Mouse (Mus musculus) limb, embryonic 14.5 days (tissue): ENCODE data around the gene Echdc1. TPM values are rescaled to one million over a fixed set of nuclear protein-coding genes. Genes with fewer than 3 reads are reported as not detected.
"Not testable (repeated sequence)": the region's sequence is repeated elsewhere in the genome, so short reads cannot be mapped to it uniquely, and the experiment has no call there.

ENCODE experiments used
- ATAC-seq: fragments of 200-750 bp; cut with Nextera tagmentation; 2 replicates; pipeline ENCODE4 v1.8.0; 2017; ENCODE audit warnings: low read depth, moderate number of reproducible peaks, moderate TSS enrichment; ENCODE audit not compliant: low FRiP score
- DNase-seq: peaks from one replicate; pipeline ENCODE4 v3.0.0-alpha.2; 2015; ENCODE audit warnings: low spot score
- H3K27ac ChIP-seq: fragments of 300-500 bp; sonication (generic); replicated peaks from 2 replicates; pipeline ENCODE4 v1.5.1; 2014; ENCODE audit warnings: low read depth, mild to moderate bottlenecking, low read length, moderate library complexity, mixed read lengths
- H3K27me3 ChIP-seq: fragments of 300-500 bp; sonication (generic); 2 replicates; pipeline ENCODE4 v1.6.1; 2014; ENCODE audit warnings: low read length, mixed read lengths; ENCODE audit not compliant: control insufficient read depth, insufficient read depth
- H3K36me3 ChIP-seq: fragments of 300-500 bp; sonication (generic); 2 replicates; pipeline ENCODE4 v1.6.1; 2014; ENCODE audit warnings: mild to moderate bottlenecking, low read length, moderate library complexity, mixed read lengths; ENCODE audit not compliant: control insufficient read depth, insufficient read depth
- H3K4me1 ChIP-seq: fragments of 300-500 bp; sonication (generic); 2 replicates; pipeline ENCODE4 v1.6.1; 2014; ENCODE audit warnings: antibody characterized with exemption, low read length, mixed read lengths; ENCODE audit not compliant: control insufficient read depth, insufficient read depth
- H3K4me2 ChIP-seq: fragments of 300-500 bp; sonication (generic); replicated peaks from 2 replicates; pipeline ENCODE4 v1.6.1; 2014; ENCODE audit warnings: low read depth, mild to moderate bottlenecking, low read length, moderate library complexity; ENCODE audit not compliant: severe bottlenecking
- H3K4me3 ChIP-seq: fragments of 300-500 bp; sonication (generic); replicated peaks from 2 replicates; pipeline ENCODE4 v1.5.1; 2014; ENCODE audit warnings: low read length
- H3K9ac ChIP-seq: fragments of 300-500 bp; sonication (generic); 2 replicates; pipeline ENCODE4 v1.6.1; 2014; ENCODE audit warnings: mild to moderate bottlenecking, low read depth, low read length, moderate library complexity; ENCODE audit not compliant: severe bottlenecking
- H3K9me3 ChIP-seq: fragments of 300-500 bp; sonication (generic); 2 replicates; pipeline ENCODE4 v1.6.1; 2016; ENCODE audit warnings: low read length; ENCODE audit not compliant: control insufficient read depth
- POLR2A ChIP-seq: fragments of 200-500 bp; IDR thresholded peaks from 2 replicates; pipeline ENCODE4 v1.8.0; 2012; ENCODE audit warnings: inconsistent platforms, mild to moderate bottlenecking, moderate library complexity, borderline replicate concordance; ENCODE audit not compliant: insufficient read depth, insufficient read length; ENCODE audit errors: extremely low read depth
- WGBS: fragments of 180-500 bp; shearing (Covaris S2); extraction: QIAGEN DNeasy Blood & Tissue Kit; methylation state at CpG from one replicate; pipeline ENCODE4 v1.1.7; 2014; 5-methylcytosine and 5-hydroxymethylcytosine counted together
- polyA plus RNA-seq, 2 experiments: library from polyadenylated mRNA; depleted of rRNA in 1 of 2; stranded (reverse) in 1 of 2; unstranded in 1 of 2; fragments of >200 nt; fragmentation: Nextera tagmentation in 1 of 2; extraction: Ambion mirVana in 1 of 2; gene quantifications; 2 replicates each; pipeline versions ENCODE4 v1.2.1 to v1.2.3; 2012 to 2014

Echdc1 gene
- polyA plus RNA-seq, 2 experiments = 13.0 to 21.4 TPM

- H3K4me3 ChIP-seq = peak overlapping the region; percentile 88
- under 1% methylated on average over 22 of the region's 100 CpGs for WGBS
- peak overlapping the region; percentile 77 for H3K4me2 ChIP-seq
- no peaks in the 10 kb centered on the region for H3K36me3 ChIP-seq
- no peaks in the 10 kb centered on the region for H3K9me3 ChIP-seq
- peaks cover 9% of the 10 kb centered on the region; the same call in 1 of the 2 replicates for H3K4me1 ChIP-seq
- H3K9ac ChIP-seq = peak overlapping the region; percentile 97
- TF ChIP-seq POLR2A = peak; percentile 96
- H3K27me3 ChIP-seq = no peaks in the 10 kb centered on the region
- peak; percentile 81 for DNase-seq
- ATAC-seq = peak; percentile 93
- H3K27ac ChIP-seq = peak overlapping the region; percentile 99
Observed at GRCm38 (mm10) chr10:29361464-29362196, 48.7 kb downstream of the Echdc1 start.

GRCm38 (mm10) chr10:29362197-29362900, 49.4 kb downstream of the Echdc1 start, which contains the start of gene Rnf146:
Gene Rnf146 (minus strand): TSS chr10:29362442.
- no peaks in the 10 kb centered on the region for H3K36me3 ChIP-seq
- peak within 1 kb of the TSS; percentile 88 for H3K4me3 ChIP-seq
- 4% methylated on average over 14 of the region's 15 CpGs for WGBS
- no peaks in the 10 kb centered on the region for H3K9me3 ChIP-seq
- H3K4me1 ChIP-seq = peaks cover 9% of the 10 kb centered on the region; the same call in 1 of the 2 replicates
- DNase-seq = peak; percentile 12
- H3K27me3 ChIP-seq = no peaks in the 10 kb centered on the region
- H3K27ac ChIP-seq = peak within 1 kb of the TSS; percentile 99
- peak; percentile 45 for ATAC-seq
- H3K4me2 ChIP-seq = peak within 1 kb of the TSS; percentile 77
- peak within 1 kb of the TSS; percentile 97 for H3K9ac ChIP-seq
- no peak for TF ChIP-seq POLR2A

- WGBS = 78% methylated on average over 5 of the region's 5 CpGs
- H3K4me2 ChIP-seq = no peak overlapping the region
- no peaks in the 10 kb centered on the region for H3K36me3 ChIP-seq
- H3K27me3 ChIP-seq = no peaks in the 10 kb centered on the region
- no peak for TF ChIP-seq POLR2A
- H3K9me3 ChIP-seq = no peaks in the 10 kb centered on the region
- no peak for DNase-seq
- H3K9ac ChIP-seq = no peak overlapping the region
- H3K4me1 ChIP-seq = no peaks in the 10 kb centered on the region
- H3K27ac ChIP-seq = no peak overlapping the region
- no peak overlapping the region for H3K4me3 ChIP-seq
- no peak for ATAC-seq
Observed at GRCm38 (mm10) chr10:29374065-29374464, 61.1 kb downstream of the Echdc1 start.

GRCm38 (mm10) chr10:29381558-29381957, 68.6 kb downstream of the Echdc1 start:
- ATAC-seq (no peak), DNase-seq (no peak)
- Histone ChIP-seq H3K4me1 (no peaks in the 10 kb centered on the region), H3K27ac (no peak overlapping the region), H3K4me3 (no peak overlapping the region), H3K4me2 (no peak overlapping the region), H3K9me3 (no peaks in the 10 kb centered on the region), H3K27me3 (no peaks in the 10 kb centered on the region), H3K9ac (no peak overlapping the region), H3K36me3 (no peaks in the 10 kb centered on the region)
- TF ChIP-seq POLR2A = no peak
- WGBS = 76% methylated on average over 2 of the region's 2 CpGs

GRCm38 (mm10) chr10:29394890-29395289, 81.9 kb downstream of the Echdc1 start:
- not testable (repeated sequence) for DNase-seq, H3K4me2 ChIP-seq, H3K36me3 ChIP-seq, H3K27ac ChIP-seq, H3K27me3 ChIP-seq, H3K9me3 ChIP-seq, H3K9ac ChIP-seq, ATAC-seq, H3K4me3 ChIP-seq, H3K4me1 ChIP-seq
- WGBS = 85% methylated on average over 2 of the region's 2 CpGs

Other genes starting within 250 kb of the Echdc1 start
- 0.46 and 0.47 TPM in 2 replicates for gene Soga3, start 169.3 kb upstream of the Echdc1 start, polyA plus RNA-seq (2012; rRNA removed)
- 0.65 and 1.2 TPM in 2 replicates for gene Soga3, start 169.3 kb upstream of the Echdc1 start, polyA plus RNA-seq (2014; fragmentation: Nextera tagmentation; extraction: Ambion mirVana)
- gene Gm49353, start 114.2 kb upstream of the Echdc1 start, polyA plus RNA-seq (2012; rRNA removed) = not detected in 2 replicates
- gene Gm49353, start 114.2 kb upstream of the Echdc1 start, polyA plus RNA-seq (2014; fragmentation: Nextera tagmentation; extraction: Ambion mirVana) = not detected in 2 replicates
- gene 9330159F19Rik, start 101.6 kb upstream of the Echdc1 start, polyA plus RNA-seq (2012; rRNA removed) = 0.83 and 1.2 TPM in 2 replicates
- 0.65 and 1.5 TPM in 2 replicates for gene 9330159F19Rik, start 101.6 kb upstream of the Echdc1 start, polyA plus RNA-seq (2014; fragmentation: Nextera tagmentation; extraction: Ambion mirVana)
- 47.6 and 63.4 TPM in 2 replicates for gene Rnf146, start 49.3 kb downstream of the Echdc1 start, polyA plus RNA-seq (2012; rRNA removed)
- 40.8 and 48.8 TPM in 2 replicates for gene Rnf146, start 49.3 kb downstream of the Echdc1 start, polyA plus RNA-seq (2014; fragmentation: Nextera tagmentation; extraction: Ambion mirVana)
- 9.5 and 9.7 TPM in 2 replicates for gene Rspo3, start 222.7 kb downstream of the Echdc1 start, polyA plus RNA-seq (2012; rRNA removed)
- gene Rspo3, start 222.7 kb downstream of the Echdc1 start, polyA plus RNA-seq (2014; fragmentation: Nextera tagmentation; extraction: Ambion mirVana) = 21.0 and 23.5 TPM in 2 replicates